Mouse (Mus musculus) limb, embryonic 14.5 days (tissue): ENCODE measurements around the gene Fktn. TPM values are rescaled to one million over a fixed set of nuclear protein-coding genes. Genes with fewer than 3 reads are reported as not detected.
"Not testable (repeated sequence)": the region's sequence is repeated elsewhere in the genome, so short reads cannot be mapped to it uniquely, and the experiment has no call there.

ENCODE experiments used
- ATAC-seq: fragments of 200-750 bp; cut with Nextera tagmentation; 2 replicates; pipeline ENCODE4 v1.8.0; 2017; ENCODE audit warnings: low read depth, moderate number of reproducible peaks, moderate TSS enrichment; ENCODE audit not compliant: low FRiP score
- DNase-seq: peaks from one replicate; pipeline ENCODE4 v3.0.0-alpha.2; 2015; ENCODE audit warnings: low spot score
- H3K27ac ChIP-seq: fragments of 300-500 bp; sonication (generic); replicated peaks from 2 replicates; pipeline ENCODE4 v1.5.1; 2014; ENCODE audit warnings: low read depth, mild to moderate bottlenecking, low read length, moderate library complexity, mixed read lengths
- H3K27me3 ChIP-seq: fragments of 300-500 bp; sonication (generic); 2 replicates; pipeline ENCODE4 v1.6.1; 2014; ENCODE audit warnings: low read length, mixed read lengths; ENCODE audit not compliant: control insufficient read depth, insufficient read depth
- H3K36me3 ChIP-seq: fragments of 300-500 bp; sonication (generic); 2 replicates; pipeline ENCODE4 v1.6.1; 2014; ENCODE audit warnings: mild to moderate bottlenecking, low read length, moderate library complexity, mixed read lengths; ENCODE audit not compliant: control insufficient read depth, insufficient read depth
- H3K4me1 ChIP-seq: fragments of 300-500 bp; sonication (generic); 2 replicates; pipeline ENCODE4 v1.6.1; 2014; ENCODE audit warnings: antibody characterized with exemption, low read length, mixed read lengths; ENCODE audit not compliant: control insufficient read depth, insufficient read depth
- H3K4me2 ChIP-seq: fragments of 300-500 bp; sonication (generic); replicated peaks from 2 replicates; pipeline ENCODE4 v1.6.1; 2014; ENCODE audit warnings: low read depth, mild to moderate bottlenecking, low read length, moderate library complexity; ENCODE audit not compliant: severe bottlenecking
- H3K4me3 ChIP-seq: fragments of 300-500 bp; sonication (generic); replicated peaks from 2 replicates; pipeline ENCODE4 v1.5.1; 2014; ENCODE audit warnings: low read length
- H3K9ac ChIP-seq: fragments of 300-500 bp; sonication (generic); 2 replicates; pipeline ENCODE4 v1.6.1; 2014; ENCODE audit warnings: mild to moderate bottlenecking, low read depth, low read length, moderate library complexity; ENCODE audit not compliant: severe bottlenecking
- H3K9me3 ChIP-seq: fragments of 300-500 bp; sonication (generic); 2 replicates; pipeline ENCODE4 v1.6.1; 2016; ENCODE audit warnings: low read length; ENCODE audit not compliant: control insufficient read depth
- POLR2A ChIP-seq: fragments of 200-500 bp; IDR thresholded peaks from 2 replicates; pipeline ENCODE4 v1.8.0; 2012; ENCODE audit warnings: inconsistent platforms, mild to moderate bottlenecking, moderate library complexity, borderline replicate concordance; ENCODE audit not compliant: insufficient read depth, insufficient read length; ENCODE audit errors: extremely low read depth
- WGBS: fragments of 180-500 bp; shearing (Covaris S2); extraction: QIAGEN DNeasy Blood & Tissue Kit; methylation state at CpG from one replicate; pipeline ENCODE4 v1.1.7; 2014; 5-methylcytosine and 5-hydroxymethylcytosine counted together
- polyA plus RNA-seq, 2 experiments: library from polyadenylated mRNA; depleted of rRNA in 1 of 2; stranded (reverse) in 1 of 2; unstranded in 1 of 2; fragments of >200 nt; fragmentation: Nextera tagmentation in 1 of 2; extraction: Ambion mirVana in 1 of 2; gene quantifications; 2 replicates each; pipeline versions ENCODE4 v1.2.1 to v1.2.3; 2012 to 2014

The Fktn gene
- polyA plus RNA-seq, 2 experiments = 10.8 to 11.5 TPM

- Histone ChIP-seq H3K9ac (no peak overlapping the region), H3K4me3 (no peak overlapping the region), H3K27ac (no peak overlapping the region), H3K4me2 (no peak overlapping the region), H3K4me1 (no peaks in the 10 kb centered on the region), H3K36me3 (no peaks in the 10 kb centered on the region), H3K9me3 (no peaks in the 10 kb centered on the region), H3K27me3 (no peaks in the 10 kb centered on the region)
- no peak for TF ChIP-seq POLR2A
- DNase-seq (no peak), ATAC-seq (no peak)
- WGBS = 83% methylated on average over 2 of the region's 2 CpGs
Observed at GRCm38 (mm10) chr4:53795706-53796105, 81.9 kb downstream of the Fktn start.

GRCm38 (mm10) chr4:53796865-53797772 is 83.3 kb downstream of the Fktn start:
- Histone ChIP-seq H3K9me3 (no peaks in the 10 kb centered on the region), H3K4me2 (no peak overlapping the region), H3K4me1 (no peaks in the 10 kb centered on the region), H3K36me3 (no peaks in the 10 kb centered on the region), H3K9ac (no peak overlapping the region), H3K4me3 (no peak overlapping the region), H3K27me3 (no peaks in the 10 kb centered on the region), H3K27ac (no peak overlapping the region)
- ATAC-seq (no peak), DNase-seq (no peak)
- WGBS = 35% methylated on average over 18 of the region's 18 CpGs
- no peak for TF ChIP-seq POLR2A

- H3K9ac ChIP-seq = no peak overlapping the region
- 60% methylated on average over 7 of the region's 7 CpGs for WGBS
- no peak for DNase-seq
- no peak for ATAC-seq
- H3K27ac ChIP-seq = no peak overlapping the region
- H3K4me2 ChIP-seq = no peak overlapping the region
- H3K4me1 ChIP-seq = no peaks in the 10 kb centered on the region
- H3K4me3 ChIP-seq = no peak overlapping the region
- no peaks in the 10 kb centered on the region for H3K9me3 ChIP-seq
- H3K36me3 ChIP-seq = no peaks in the 10 kb centered on the region
- no peak for TF ChIP-seq POLR2A
- no peaks in the 10 kb centered on the region for H3K27me3 ChIP-seq
Observed at GRCm38 (mm10) chr4:53798896-53799676, 85.3 kb downstream of the Fktn start.

GRCm38 (mm10) chr4:53799753-53800152 is 86.0 kb downstream of the Fktn start:
- TF ChIP-seq POLR2A = no peak
- H3K4me2 ChIP-seq = no peak overlapping the region
- no peak overlapping the region for H3K9ac ChIP-seq
- no peaks in the 10 kb centered on the region for H3K27me3 ChIP-seq
- no peaks in the 10 kb centered on the region for H3K4me1 ChIP-seq
- no peak overlapping the region for H3K27ac ChIP-seq
- no peak overlapping the region for H3K4me3 ChIP-seq
- 0 out of 2 replicates have a peak, but pooled peaks cover 2% of the 10 kb centered on the region for H3K9me3 ChIP-seq
- no peak for ATAC-seq
- no peak for DNase-seq
- H3K36me3 ChIP-seq = no peaks in the 10 kb centered on the region
- WGBS = 65% methylated on average over 1 of the region's 1 CpGs

- not testable (repeated sequence) for H3K4me3 ChIP-seq, H3K9me3 ChIP-seq, H3K36me3 ChIP-seq, H3K4me2 ChIP-seq, H3K4me1 ChIP-seq, DNase-seq, H3K27ac ChIP-seq, H3K27me3 ChIP-seq, H3K9ac ChIP-seq, ATAC-seq
- 92% methylated on average over 7 of the region's 8 CpGs for WGBS
Observed at GRCm38 (mm10) chr4:53803674-53804073, 89.9 kb downstream of the Fktn start.

GRCm38 (mm10) chr4:53806428-53806827 is 92.6 kb downstream of the Fktn start:
- not testable (repeated sequence) for ATAC-seq, DNase-seq
- WGBS = 83% methylated on average over 6 of the region's 6 CpGs

More at GRCm38 (mm10) chr4:53806428-53806827, 92.6 kb downstream of the Fktn start:
- H3K4me2 ChIP-seq, H3K4me1 ChIP-seq, H3K36me3 ChIP-seq, H3K27me3 ChIP-seq, H3K9ac ChIP-seq, H3K9me3 ChIP-seq, H3K27ac ChIP-seq, H3K4me3 ChIP-seq: not testable (repeated sequence)
